In genomic region chr9:44311136-44312134, GRCm38 (mm10) we compare ENCODE assay signal across 7 mouse cellular contexts. TPM values are rescaled to one million over a fixed set of nuclear protein-coding genes. Genes with fewer than 3 reads are reported as not detected.
DNase-seq lines count a peak whose midpoint lies in the region; ATAC-seq lines count a peak whose summit lies in the region.

No protein-coding gene starts in this region.

- peak; percentile 14 for DNase-seq in embryonic facial prominence, embryonic 11.5 days (ENCODE audit: low spot score)
- peak; percentile 66 for DNase-seq in kidney, postnatal 10 days
- DNase-seq in midbrain, embryonic 10.5 days (ENCODE audit: low spot score), result peak; percentile 42
- no peak for DNase-seq in frontal cortex, adult 2 months (ENCODE audit: extremely low spot score in 1 of 2, low spot score in 1 of 2)
- no peak for DNase-seq in testis, postnatal 14 days (ENCODE audit: low spot score)
- DNase-seq in thymus, postnatal 36 days, result no peak

- no peak overlapping the region for H3K4me3 ChIP-seq in embryonic facial prominence, embryonic 11.5 days (ENCODE audit: low read depth, low read length)
- H3K4me3 ChIP-seq in heart, embryonic 11.5 days (ENCODE audit: low read depth, low read length), result peak overlapping the region; percentile 4; the same call in 1 of the 2 replicates
- H3K4me3 ChIP-seq in midbrain, embryonic 10.5 days, result peak overlapping the region; percentile 40

- 7% methylated on average over 27 of the region's 27 CpGs for WGBS in embryonic facial prominence, embryonic 11.5 days
- WGBS in heart, embryonic 11.5 days (ENCODE audit: insufficient replicate concordance), result 13% methylated on average over 27 of the region's 27 CpGs
- WGBS in midbrain, embryonic 10.5 days, result 5% methylated on average over 27 of the region's 27 CpGs

- no peaks in the 10 kb centered on the region; the same call in none of the 2 replicates for H3K36me3 ChIP-seq in embryonic facial prominence, embryonic 11.5 days (replicated peaks; ENCODE audit: control insufficient read depth, insufficient read depth, low read depth, low read length)
- H3K36me3 ChIP-seq in heart, embryonic 11.5 days (ENCODE audit: control insufficient read depth, insufficient read depth, low read length), result peaks cover 13% of the 10 kb centered on the region; the same call in 1 of the 2 replicates
- H3K36me3 ChIP-seq in midbrain, embryonic 10.5 days, result peaks cover 47% of the 10 kb centered on the region

- no peak overlapping the region for H3K4me2 ChIP-seq in embryonic facial prominence, embryonic 11.5 days (ENCODE audit: low read depth, low read length)
- peak overlapping the region; percentile 54 for H3K4me2 ChIP-seq in heart, embryonic 11.5 days

- no peaks in the 10 kb centered on the region for H3K27me3 ChIP-seq in embryonic facial prominence, embryonic 11.5 days (ENCODE audit: control insufficient read depth, insufficient read depth, low read length)
- no peaks in the 10 kb centered on the region for H3K27me3 ChIP-seq in heart, embryonic 11.5 days (ENCODE audit: control insufficient read depth, insufficient read depth, low read length)
- H3K27me3 ChIP-seq in midbrain, embryonic 10.5 days (ENCODE audit: low read depth, poor library complexity, severe bottlenecking), result peaks cover 35% of the 10 kb centered on the region

- H3K27ac ChIP-seq in embryonic facial prominence, embryonic 11.5 days (replicated peaks; ENCODE audit: low read depth, low read length), result no peak overlapping the region
- H3K27ac ChIP-seq in heart, embryonic 11.5 days (ENCODE audit: low read depth, low read length), result peak overlapping the region; percentile 32; the same call in 1 of the 2 replicates
- peak overlapping the region; percentile 67 for H3K27ac ChIP-seq in midbrain, embryonic 10.5 days (replicated peaks)

- ATAC-seq in embryonic facial prominence, embryonic 11.5 days (replicated peaks; ENCODE audit: insufficient number of reproducible peaks, low FRiP score, low TSS enrichment, low read depth), result no peak
- no peak for ATAC-seq in heart, embryonic 11.5 days (replicated peaks; ENCODE audit: insufficient number of reproducible peaks, low FRiP score, low TSS enrichment)

- peak overlapping the region; percentile 19; the same call in 1 of the 2 replicates for H3K9ac ChIP-seq in embryonic facial prominence, embryonic 11.5 days (replicated peaks; ENCODE audit: low read length)
- peak overlapping the region; percentile 30 for H3K9ac ChIP-seq in heart, embryonic 11.5 days (ENCODE audit: low read depth, low read length)

- no peaks in the 10 kb centered on the region for H3K4me1 ChIP-seq in embryonic facial prominence, embryonic 11.5 days (ENCODE audit: control insufficient read depth, insufficient read depth, low read length)
- peaks cover 11% of the 10 kb centered on the region; the same call in 1 of the 2 replicates for H3K4me1 ChIP-seq in heart, embryonic 11.5 days (ENCODE audit: control insufficient read depth, insufficient read depth, low read length)
- peaks cover 33% of the 10 kb centered on the region for H3K4me1 ChIP-seq in midbrain, embryonic 10.5 days

- H3K9me3 ChIP-seq in embryonic facial prominence, embryonic 11.5 days (replicated peaks; ENCODE audit: control insufficient read depth, low read length), result no peaks in the 10 kb centered on the region
- H3K9me3 ChIP-seq in heart, embryonic 11.5 days (replicated peaks; ENCODE audit: control insufficient read depth, low read length), result no peaks in the 10 kb centered on the region
- H3K9me3 ChIP-seq in midbrain, embryonic 10.5 days (replicated peaks), result no peaks in the 10 kb centered on the region

RNA-seq across cellular contexts. Expression of gene Hinfp, which starts 6.0 kb away (rescaled TPM):
- 17.2 and 19.6 TPM in 2 replicates for polyA plus RNA-seq in embryonic facial prominence, embryonic 11.5 days (2014; fragmentation: Nextera tagmentation; extraction: Ambion mirVana)
- polyA plus RNA-seq in heart, embryonic 11.5 days (2014; fragmentation: Nextera tagmentation; extraction: Ambion mirVana), result 15.3 and 15.9 TPM in 2 replicates
- polyA plus RNA-seq in midbrain, embryonic 10.5 days (2016; fragmentation: Nextera tagmentation; extraction: Ambion mirVana), result 29.4 and 35.8 TPM in 2 replicates
- polyA plus RNA-seq in frontal cortex, adult 2 months (2012; rRNA removed), result 32.1 and 32.3 TPM in 2 replicates

RNA-seq across cellular contexts. Expression of gene C2cd2l, which starts 8.7 kb away (rescaled TPM):
- 5.8 and 7.5 TPM in 2 replicates for polyA plus RNA-seq in embryonic facial prominence, embryonic 11.5 days (2014; fragmentation: Nextera tagmentation; extraction: Ambion mirVana)
- 4.7 and 7.1 TPM in 2 replicates for polyA plus RNA-seq in heart, embryonic 11.5 days (2014; fragmentation: Nextera tagmentation; extraction: Ambion mirVana)
- polyA plus RNA-seq in midbrain, embryonic 10.5 days (2016; fragmentation: Nextera tagmentation; extraction: Ambion mirVana), result 8.6 and 10.8 TPM in 2 replicates
- polyA plus RNA-seq in frontal cortex, adult 2 months (2012; rRNA removed), result 201 and 202 TPM in 2 replicates

RNA-seq across cellular contexts. Expression of gene Dpagt1, which starts 14.4 kb away (rescaled TPM):
- polyA plus RNA-seq in embryonic facial prominence, embryonic 11.5 days (2014; fragmentation: Nextera tagmentation; extraction: Ambion mirVana), result 51.3 and 60.6 TPM in 2 replicates
- polyA plus RNA-seq in heart, embryonic 11.5 days (2014; fragmentation: Nextera tagmentation; extraction: Ambion mirVana), result 40.2 and 46.3 TPM in 2 replicates
- polyA plus RNA-seq in midbrain, embryonic 10.5 days (2016; fragmentation: Nextera tagmentation; extraction: Ambion mirVana), result 45.6 and 47.5 TPM in 2 replicates
- 21.1 and 22.9 TPM in 2 replicates for polyA plus RNA-seq in frontal cortex, adult 2 months (2012; rRNA removed)

RNA-seq across cellular contexts. Expression of gene Abcg4, which starts 23.0 kb away (rescaled TPM):
- polyA plus RNA-seq in embryonic facial prominence, embryonic 11.5 days (2014; fragmentation: Nextera tagmentation; extraction: Ambion mirVana), result 1.6 and 2.0 TPM in 2 replicates
- polyA plus RNA-seq in heart, embryonic 11.5 days (2014; fragmentation: Nextera tagmentation; extraction: Ambion mirVana), result 2.7 and 3.3 TPM in 2 replicates
- 6.4 and 8.6 TPM in 2 replicates for polyA plus RNA-seq in midbrain, embryonic 10.5 days (2016; fragmentation: Nextera tagmentation; extraction: Ambion mirVana)
- polyA plus RNA-seq in frontal cortex, adult 2 months (2012; rRNA removed), result 84.5 and 95.1 TPM in 2 replicates

RNA-seq across cellular contexts. Expression of gene H2afx, which starts 23.1 kb away (rescaled TPM):
- 412 and 427 TPM in 2 replicates for polyA plus RNA-seq in embryonic facial prominence, embryonic 11.5 days (2014; fragmentation: Nextera tagmentation; extraction: Ambion mirVana)
- 199 and 232 TPM in 2 replicates for polyA plus RNA-seq in heart, embryonic 11.5 days (2014; fragmentation: Nextera tagmentation; extraction: Ambion mirVana)
- 531 and 532 TPM in 2 replicates for polyA plus RNA-seq in midbrain, embryonic 10.5 days (2016; fragmentation: Nextera tagmentation; extraction: Ambion mirVana)
- polyA plus RNA-seq in frontal cortex, adult 2 months (2012; rRNA removed), result 65.4 and 75.0 TPM in 2 replicates

Comparison
In these comparisons a context has a peak if more than half of its experiments do, and no peak if none do; other contexts are left out.
1. DNase-seq: peak in embryonic facial prominence, embryonic 11.5 days (single experiment), kidney, postnatal 10 days (single experiment) and midbrain, embryonic 10.5 days (single experiment); none in frontal cortex, adult 2 months (0 of 2), testis, postnatal 14 days (single experiment) and thymus, postnatal 36 days (0 of 2).
2. RNA of gene C2cd2l, which starts 8.7 kb away (polyA plus RNA-seq): 201 to 202 TPM in frontal cortex, adult 2 months; 8.6 to 10.8 TPM in midbrain, embryonic 10.5 days, 5.8 to 7.5 TPM in embryonic facial prominence, embryonic 11.5 days and 4.7 to 7.1 TPM in heart, embryonic 11.5 days; every median in the first group is over 10 times any median in the second.